Mouse (Mus musculus) mouse embryonic stem cell (cell line): ENCODE measurements around the gene Olfr394.
"Not testable (repeated sequence)": the region's sequence is repeated elsewhere in the genome, so short reads cannot be mapped to it uniquely, and the experiment has no call there.

Experiments used
- in situ Hi-C, 2 experiments: fragments of 300-500 bp; cut with MboI; formaldehyde crosslinking; loops; 1 replicate in 1 of 2; 3 replicates in 1 of 2; pipeline ENCODE4 v1.14.3; 2019 to 2020; ENCODE audit warnings: low sequenced_read_pairs in 2 of 2, low pct_unique_long_range_greater_than_20kb in 1 of 2, mixed read lengths in 1 of 2; ENCODE audit not compliant: unreplicated experiment in 1 of 2

Olfr394 gene

GRCm38 (mm10) chr11:73890671-73891070 is at the start of gene Olfr394:
TSS of gene Olfr394 (minus strand) at chr11:73890771.
- in situ Hi-C loops: no loop called here

GRCm38 (mm10) chr11:73936377-73936776 is 45.8 kb upstream of the Olfr394 start, which contains the start of gene Olfr23:
TSS of gene Olfr23 (plus strand) at chr11:73936677.
- in situ Hi-C loops: no loop called here

- in situ Hi-C loops: not testable (repeated sequence)
Measured at GRCm38 (mm10) chr11:73909199-73909598, 18.6 kb upstream of the Olfr394 start, which contains the start of gene Olfr395. TSS of gene Olfr395 (minus strand) at chr11:73909299.

- in situ Hi-C loops: no loop called here
Measured at GRCm38 (mm10) chr11:73851354-73851753, 39.2 kb downstream of the Olfr394 start, which contains the start of gene Olfr393. TSS of gene Olfr393 (minus strand) at chr11:73851454.
